Mouse (Mus musculus) CD4-positive, CD25-positive, alpha-beta regulatory T cell, adult 9 weeks (primary cell): ENCODE results near the gene Homer1. TPM values are rescaled to one million over a fixed set of nuclear protein-coding genes. Genes with fewer than 3 reads are reported as not detected.

ENCODE experiments used
- polyA plus RNA-seq: library from polyadenylated mRNA; unstranded; fragments of 100-300 nt; shearing (Covaris generic); gene quantifications from one replicate; pipeline ENCODE4 v1.2.1, GENCODE M21; 2017

Homer1 gene
- polyA plus RNA-seq, result 1.9 TPM

DNA sequence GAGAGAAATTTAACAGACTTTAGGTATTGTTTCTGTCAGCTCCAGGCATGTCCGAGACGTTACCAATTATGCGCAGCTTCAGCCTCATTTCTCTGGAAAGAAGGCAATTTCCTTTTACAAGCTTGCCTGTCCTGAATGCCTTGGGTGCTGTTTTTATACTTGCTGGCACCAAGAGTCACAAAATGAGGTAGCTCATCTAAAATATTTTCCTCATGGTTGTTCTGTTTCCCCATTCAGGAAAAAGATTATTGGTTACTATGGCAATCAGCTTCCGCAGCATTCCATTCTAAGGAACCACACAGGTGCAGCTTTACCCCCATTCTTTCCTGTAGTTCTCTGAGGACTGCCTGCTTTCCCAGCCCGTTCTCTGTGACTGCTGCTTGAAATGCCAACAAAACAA lies at the start of gene Homer1:
Gene Homer1, plus strand, starts transcription at position 320 of the 400 bp plus-strand sequence.

Other genes starting within 250 kb of the Homer1 start
- 0.89 TPM for gene Cmya5, start 154.9 kb upstream of the Homer1 start, polyA plus RNA-seq
- gene Tent2, start 107.2 kb upstream of the Homer1 start, polyA plus RNA-seq, result 12.8 TPM
- gene Jmy, start 200.2 kb downstream of the Homer1 start, polyA plus RNA-seq, result 1.1 TPM